Mouse (Mus musculus): ENCODE results near the gene Gpr160. TPM values are rescaled to one million over a fixed set of nuclear protein-coding genes. Genes with fewer than 3 reads are reported as not detected.

Gpr160 gene
- total and polyA plus RNA-seq, 3 experiments: 0.70 to 1.2 (median 1.0) TPM

- H3K4me2 ChIP-seq (ENCODE audit: insufficient read depth, low read depth, poor library complexity, severe bottlenecking): no peak overlapping the region
- in situ Hi-C loops (cut with MboI; ENCODE audit: low pct_ligation_motif_present, low pct_unique_long_range_greater_than_20kb, low sequenced_read_pairs): loop anchor here (25.0 kb wide), 2 partner anchors 92 to 267 kb away; partner anchors contain the start of genes Cldn11 and Phc3
These were observed 14.2 kb downstream of the Gpr160 start for GRCm38 (mm10) chr3:30869995-30870394.

GRCm38 (mm10) chr3:30876709-30877108, 21.0 kb downstream of the Gpr160 start:
- no peak for TF ChIP-seq PAX5 (IDR thresholded peaks at IDR 0.05; ENCODE audit: low read length)
- TF ChIP-seq MYC (IDR thresholded peaks at IDR 0.05; ENCODE audit: low read depth, low read length): no peak
- TF ChIP-seq JUND (conservative IDR thresholded peaks at IDR 0.05; ENCODE audit: low read depth, low read length): no peak
- TF ChIP-seq RCOR1 (conservative IDR thresholded peaks at IDR 0.05; ENCODE audit: low read depth, low read length): no peak
- no peak for TF ChIP-seq KAT2A (IDR thresholded peaks at IDR 0.05; ENCODE audit: insufficient replicate concordance, low read length)
- TF ChIP-seq IRF4 (IDR thresholded peaks at IDR 0.05; ENCODE audit: low read depth, low read length): no peak
- TF ChIP-seq NELFE (IDR thresholded peaks at IDR 0.05; ENCODE audit: low read depth, low read length): no peak
- TF ChIP-seq ELF1 (IDR thresholded peaks at IDR 0.05; ENCODE audit: low read depth, low read length): no peak
- no peak for TF ChIP-seq HCFC1 (IDR thresholded peaks at IDR 0.05; ENCODE audit: low read depth, low read length)
- TF ChIP-seq TBP (conservative IDR thresholded peaks at IDR 0.05; ENCODE audit: low read depth, low read length): no peak
- dilution Hi-C loops (cut with MboI; ENCODE audit: extremely low pct_ligation_motif_present, extremely low pct_unique_long_range_greater_than_20kb, low sequenced_read_pairs): no loop called here
- peaks cover 0 to 3% of the 10 kb centered on the region in 2 experiments; a peak in 2 of 4 replicates for H3K4me1 ChIP-seq (ENCODE audit: control insufficient read depth in 1 of 2, insufficient read depth in 2 of 2)
- no peak overlapping the region for H3K27ac ChIP-seq (ENCODE audit: insufficient read depth, low read depth)
- H3K27me3 ChIP-seq (replicated peaks): no peaks in the 10 kb centered on the region
- no peak overlapping the region for H3K9ac ChIP-seq (ENCODE audit: insufficient read depth, low read depth)
- H3K79me2 ChIP-seq (replicated peaks; ENCODE audit: control insufficient read depth, extremely low read depth, insufficient read depth, poor library complexity, severe bottlenecking): no peaks in the 10 kb centered on the region
- no peaks in the 10 kb centered on the region for H3K36me3 ChIP-seq (replicated peaks in 1 of 2; ENCODE audit: control insufficient read depth in 1 of 2, insufficient read depth in 1 of 2, low read length in 1 of 2)
- H3K9me3 ChIP-seq (replicated peaks; ENCODE audit: low read length): no peaks in the 10 kb centered on the region
- in situ Hi-C loops (cut with MboI; ENCODE audit: low pct_ligation_motif_present, low pct_unique_long_range_greater_than_20kb, low sequenced_read_pairs): no loop called here
- no peak overlapping the region for H3K4me3 ChIP-seq (replicated peaks in 1 of 3; ENCODE audit: low read depth in 2 of 3, low read length in 2 of 3, poor library complexity in 1 of 3)
- no peak overlapping the region for H3K4me2 ChIP-seq (ENCODE audit: insufficient read depth, low read depth, poor library complexity, severe bottlenecking)
- no peak for DNase-seq (ENCODE audit: extremely low read depth)

More at GRCm38 (mm10) chr3:30869995-30870394, 14.2 kb downstream of the Gpr160 start:
- Histone ChIP-seq H3K27me3 (replicated peaks) (no peaks in the 10 kb centered on the region), H3K4me3 (replicated peaks in 1 of 3; ENCODE audit: low read depth in 2 of 3, low read length in 2 of 3, poor library complexity in 1 of 3) (no peak overlapping the region), H3K4me1 (ENCODE audit: control insufficient read depth in 1 of 2, insufficient read depth in 2 of 2) (peaks cover 21 to 22% of the 10 kb centered on the region in 2 experiments), H3K79me2 (replicated peaks; ENCODE audit: control insufficient read depth, extremely low read depth, insufficient read depth, poor library complexity, severe bottlenecking) (no peaks in the 10 kb centered on the region), H3K9me3 (replicated peaks; ENCODE audit: low read length) (no peaks in the 10 kb centered on the region), H3K36me3 (replicated peaks in 1 of 2; ENCODE audit: control insufficient read depth in 1 of 2, insufficient read depth in 1 of 2, low read length in 1 of 2) (no peaks in the 10 kb centered on the region), H3K9ac (ENCODE audit: insufficient read depth, low read depth) (no peak overlapping the region), H3K27ac (ENCODE audit: insufficient read depth, low read depth) (no peak overlapping the region)
- dilution Hi-C loops (cut with MboI; ENCODE audit: extremely low pct_ligation_motif_present, extremely low pct_unique_long_range_greater_than_20kb, low sequenced_read_pairs): no loop called here
- no peak for TF ChIP-seq ELF1 (IDR thresholded peaks at IDR 0.05; ENCODE audit: low read depth, low read length)
- no peak for TF ChIP-seq SIN3A (IDR thresholded peaks at IDR 0.05; ENCODE audit: low read length)
- no peak for TF ChIP-seq IRF4 (IDR thresholded peaks at IDR 0.05; ENCODE audit: low read depth, low read length)
- no peak for TF ChIP-seq CTCF (conservative IDR thresholded peaks at IDR 0.05 in 1 of 2, IDR thresholded peaks at IDR 0.05 in 1 of 2; ENCODE audit: low read depth in 2 of 2, low read length in 2 of 2)
- TF ChIP-seq POLR2AphosphoS2 (IDR thresholded peaks at IDR 0.05; ENCODE audit: low read depth, low read length): no peak
- TF ChIP-seq ZNF384 (IDR thresholded peaks at IDR 0.05; ENCODE audit: low read depth, low read length): no peak
- no peak for DNase-seq (ENCODE audit: extremely low read depth)

DNA sequence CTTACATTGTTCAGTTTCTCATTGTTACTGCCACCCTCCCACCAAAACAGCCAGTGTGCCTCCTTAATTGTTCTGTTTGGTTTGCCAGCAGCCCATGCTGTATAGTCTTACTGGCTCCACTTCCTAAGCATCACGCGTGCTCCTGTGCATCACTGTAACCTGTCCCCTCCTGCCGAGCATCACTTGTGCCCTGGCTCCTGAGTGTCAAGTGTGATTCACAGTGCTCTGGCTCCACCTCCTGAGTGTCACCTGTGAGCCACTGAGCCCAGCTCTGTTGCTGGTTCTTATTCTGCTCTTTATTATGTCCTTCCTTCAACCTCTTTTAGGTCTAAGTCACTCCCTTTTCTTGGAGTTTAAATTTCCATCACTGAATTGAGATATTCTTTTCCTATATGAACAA, 31.7 kb downstream of the Gpr160 start:
- peaks cover 0 to 14% of the 10 kb centered on the region in 2 experiments for H3K36me3 ChIP-seq (replicated peaks in 1 of 2; ENCODE audit: control insufficient read depth in 1 of 2, insufficient read depth in 1 of 2, low read length in 1 of 2)
- no peak overlapping the region for H3K27ac ChIP-seq (ENCODE audit: insufficient read depth, low read depth)
- H3K9me3 ChIP-seq (replicated peaks; ENCODE audit: low read length): no peaks in the 10 kb centered on the region
- H3K79me2 ChIP-seq (replicated peaks; ENCODE audit: control insufficient read depth, extremely low read depth, insufficient read depth, poor library complexity, severe bottlenecking): no peaks in the 10 kb centered on the region
- H3K9ac ChIP-seq (ENCODE audit: insufficient read depth, low read depth): no peak overlapping the region
- H3K4me3 ChIP-seq (replicated peaks in 1 of 3; ENCODE audit: low read depth in 2 of 3, low read length in 2 of 3, poor library complexity in 1 of 3): no peak overlapping the region
- dilution Hi-C loops (cut with MboI; ENCODE audit: extremely low pct_ligation_motif_present, extremely low pct_unique_long_range_greater_than_20kb, low sequenced_read_pairs) (no loop called here), in situ Hi-C loops (cut with MboI; ENCODE audit: low pct_ligation_motif_present, low pct_unique_long_range_greater_than_20kb, low sequenced_read_pairs) (no loop called here)
- peaks cover 0 to 12% of the 10 kb centered on the region in 2 experiments; a peak in 2 of 4 replicates for H3K4me1 ChIP-seq (ENCODE audit: control insufficient read depth in 1 of 2, insufficient read depth in 2 of 2)
- TF ChIP-seq POLR2A (IDR thresholded peaks at IDR 0.05; ENCODE audit: low read depth, low read length) (no peak), UBTF (IDR thresholded peaks at IDR 0.05; ENCODE audit: low read depth, low read length) (no peak), BHLHE40 (IDR thresholded peaks at IDR 0.05; ENCODE audit: low read depth, low read length) (no peak), ETS1 (conservative IDR thresholded peaks at IDR 0.05; ENCODE audit: low read depth, low read length) (no peak), MYC (IDR thresholded peaks at IDR 0.05; ENCODE audit: low read depth, low read length) (no peak), CTCF (conservative IDR thresholded peaks at IDR 0.05 in 1 of 2, IDR thresholded peaks at IDR 0.05 in 1 of 2; ENCODE audit: low read depth in 2 of 2, low read length in 2 of 2) (peak in 1 of 2 experiments; percentile 49; a peak in 2 of 4 replicates), EP300 (IDR thresholded peaks at IDR 0.05; ENCODE audit: low read length) (no peak), SMC3 (IDR thresholded peaks at IDR 0.05; ENCODE audit: low read depth, low read length) (peak; percentile 49), HCFC1 (IDR thresholded peaks at IDR 0.05; ENCODE audit: low read depth, low read length) (no peak), NELFE (IDR thresholded peaks at IDR 0.05; ENCODE audit: low read depth, low read length) (no peak), MAFK (IDR thresholded peaks at IDR 0.05; ENCODE audit: insufficient replicate concordance, low read length) (no peak), JUND (conservative IDR thresholded peaks at IDR 0.05; ENCODE audit: low read depth, low read length) (no peak), RAD21 (IDR thresholded peaks at IDR 0.05; ENCODE audit: low read depth, low read length) (peak; percentile 57), ZKSCAN1 (IDR thresholded peaks at IDR 0.05; ENCODE audit: borderline replicate concordance, low read depth, low read length) (no peak)
- no peak for DNase-seq (ENCODE audit: extremely low read depth)
- H3K27me3 ChIP-seq (replicated peaks): no peaks in the 10 kb centered on the region
- no peak overlapping the region for H3K4me2 ChIP-seq (ENCODE audit: insufficient read depth, low read depth, poor library complexity, severe bottlenecking)

Data from CH12.LX (cell line).